Mouse (Mus musculus): ENCODE results near the gene Spopl.
"Not testable (repeated sequence)": the region's sequence is repeated elsewhere in the genome, so short reads cannot be mapped to it uniquely, and the experiment has no call there.

GRCm38 (mm10) chr2:23527717-23528116 lies 44.2 kb downstream of the Spopl start:
- TF ChIP-seq POLR2A (IDR thresholded peaks at IDR 0.05; ENCODE audit: low read depth, low read length); CTCF (IDR thresholded peaks at IDR 0.05; ENCODE audit: borderline replicate concordance, insufficient read depth, low read length): not testable (repeated sequence)
